Mouse (Mus musculus) midbrain, embryonic 14.5 days (tissue): Measurements from ENCODE around the gene Olfr1135. TPM values are rescaled to one million over a fixed set of nuclear protein-coding genes. Genes with fewer than 3 reads are reported as not detected.

Experiments
- ATAC-seq: fragments of 200-750 bp; cut with Nextera tagmentation; 2 replicates; pipeline ENCODE4 v1.8.0; 2017; ENCODE audit warnings: moderate number of reproducible peaks, moderate library complexity; ENCODE audit not compliant: low FRiP score, low TSS enrichment
- DNase-seq: peaks from one replicate; pipeline ENCODE4 v3.0.0-alpha.2; 2015
- H3K27ac ChIP-seq: fragments of 300-500 bp; sonication (generic); replicated peaks from 2 replicates; pipeline ENCODE4 v1.5.1; 2014; ENCODE audit warnings: mild to moderate bottlenecking, low read depth, low read length, moderate library complexity
- H3K27me3 ChIP-seq: fragments of 300-500 bp; sonication (generic); 2 replicates; pipeline ENCODE4 v1.6.1; 2014; ENCODE audit warnings: low read length, control low read depth, mixed read lengths; ENCODE audit not compliant: control insufficient read depth, insufficient read depth
- H3K36me3 ChIP-seq: fragments of 300-500 bp; sonication (generic); 2 replicates; pipeline ENCODE4 v1.6.1; 2014; ENCODE audit warnings: low read length, control low read depth; ENCODE audit not compliant: control insufficient read depth, insufficient read depth
- H3K4me1 ChIP-seq: fragments of 300-500 bp; sonication (generic); 2 replicates; pipeline ENCODE4 v1.6.1; 2014; ENCODE audit warnings: mild to moderate bottlenecking, antibody characterized with exemption, low read length, control low read depth; ENCODE audit not compliant: control insufficient read depth, insufficient read depth
- H3K4me2 ChIP-seq: fragments of 300-500 bp; sonication (generic); 2 replicates; pipeline ENCODE4 v1.6.1; 2014; ENCODE audit warnings: mild to moderate bottlenecking, low read length, moderate library complexity
- H3K4me3 ChIP-seq: fragments of 300-500 bp; sonication (generic); replicated peaks from 2 replicates; pipeline ENCODE4 v1.5.1; 2014; ENCODE audit warnings: low read depth, low read length
- H3K9ac ChIP-seq: fragments of 300-500 bp; sonication (generic); replicated peaks from 2 replicates; pipeline ENCODE4 v1.6.1; 2014; ENCODE audit warnings: mild to moderate bottlenecking, low read length, moderate library complexity
- H3K9me3 ChIP-seq: fragments of 300-500 bp; sonication (generic); 2 replicates; pipeline ENCODE4 v1.6.1; 2016; ENCODE audit warnings: low read length, control low read depth, mixed read lengths; ENCODE audit not compliant: control insufficient read depth
- WGBS: fragments of 180-500 bp; shearing (Covaris S2); extraction: QIAGEN DNeasy Blood & Tissue Kit; methylation state at CpG from one replicate; pipeline ENCODE4 v1.1.7; 2014; 5-methylcytosine and 5-hydroxymethylcytosine counted together
- polyA plus RNA-seq: library from polyadenylated mRNA; unstranded; fragments of >200 nt; fragmentation: Nextera tagmentation; extraction: Ambion mirVana; gene quantifications from 2 replicates; pipeline ENCODE4 v1.2.1, GENCODE M21; 2014

The Olfr1135 gene
- polyA plus RNA-seq = not detected in 2 replicates

- 25% methylated on average over 1 of the region's 1 CpGs for WGBS
- Histone ChIP-seq H3K36me3 (no peaks in the 10 kb centered on the region), H3K27me3 (no peaks in the 10 kb centered on the region), H3K9me3 (no peaks in the 10 kb centered on the region), H3K4me3 (no peak within 1 kb of the TSS), H3K4me1 (no peaks in the 10 kb centered on the region), H3K4me2 (no peak within 1 kb of the TSS), H3K27ac (no peak within 1 kb of the TSS), H3K9ac (no peak within 1 kb of the TSS)
- no peak for DNase-seq
- no peak for ATAC-seq
These were observed at the start of gene Olfr1135 for GRCm38 (mm10) chr2:87673564-87673963. TSS of gene Olfr1135 (minus strand) at chr2:87673664.

- Histone ChIP-seq H3K4me1 (no peaks in the 10 kb centered on the region), H3K4me2 (no peak within 1 kb of the TSS), H3K4me3 (no peak within 1 kb of the TSS), H3K36me3 (no peaks in the 10 kb centered on the region), H3K9me3 (no peaks in the 10 kb centered on the region), H3K27me3 (no peaks in the 10 kb centered on the region), H3K27ac (no peak within 1 kb of the TSS), H3K9ac (no peak within 1 kb of the TSS)
- DNase-seq = no peak
- no peak for ATAC-seq
These were observed 39.6 kb upstream of the Olfr1135 start, which contains the start of gene Olfr1137 for GRCm38 (mm10) chr2:87713079-87713478. TSS of gene Olfr1137 (minus strand) at chr2:87713179.

GRCm38 (mm10) chr2:87693847-87694246 is 20.4 kb upstream of the Olfr1135 start, which contains the start of gene Olfr1136:
TSS of gene Olfr1136 (minus strand) at chr2:87693947.
- no peaks in the 10 kb centered on the region for H3K27me3 ChIP-seq
- no peaks in the 10 kb centered on the region for H3K36me3 ChIP-seq
- no peak for ATAC-seq

GRCm38 (mm10) chr2:87658360-87658759 is 15.1 kb downstream of the Olfr1135 start, which contains the start of gene Olfr1134:
TSS of gene Olfr1134 (minus strand) at chr2:87658460.
- ATAC-seq (no peak), DNase-seq (no peak)
- Histone ChIP-seq H3K4me1 (no peaks in the 10 kb centered on the region), H3K9me3 (no peaks in the 10 kb centered on the region), H3K4me3 (no peak within 1 kb of the TSS), H3K27me3 (no peaks in the 10 kb centered on the region), H3K36me3 (no peaks in the 10 kb centered on the region), H3K9ac (no peak within 1 kb of the TSS), H3K4me2 (no peak within 1 kb of the TSS), H3K27ac (no peak within 1 kb of the TSS)
- 79% methylated on average over 2 of the region's 2 CpGs for WGBS

More at GRCm38 (mm10) chr2:87693847-87694246, 20.4 kb upstream of the Olfr1135 start, which contains the start of gene Olfr1136:
- Histone ChIP-seq H3K27ac (no peak within 1 kb of the TSS), H3K4me1 (no peaks in the 10 kb centered on the region), H3K9ac (no peak within 1 kb of the TSS), H3K4me2 (no peak within 1 kb of the TSS), H3K9me3 (no peaks in the 10 kb centered on the region), H3K4me3 (no peak within 1 kb of the TSS)
- no peak for DNase-seq

- H3K36me3 ChIP-seq = no peaks in the 10 kb centered on the region
- H3K4me1 ChIP-seq = no peaks in the 10 kb centered on the region
- no peak within 1 kb of the TSS for H3K27ac ChIP-seq
- DNase-seq (no peak), ATAC-seq (no peak)
- no peak within 1 kb of the TSS for H3K4me3 ChIP-seq
- H3K9me3 ChIP-seq = no peaks in the 10 kb centered on the region; the same call in 1 of the 2 replicates
- H3K9ac ChIP-seq = no peak within 1 kb of the TSS
- H3K4me2 ChIP-seq = no peak within 1 kb of the TSS
- no peaks in the 10 kb centered on the region for H3K27me3 ChIP-seq
These were observed 26.2 kb downstream of the Olfr1135 start, which contains the start of gene Olfr1133 for GRCm38 (mm10) chr2:87647274-87647673. TSS of gene Olfr1133 (minus strand) at chr2:87647374.

- no peaks in the 10 kb centered on the region for H3K27me3 ChIP-seq
- H3K4me3 ChIP-seq = no peak overlapping the region
- no peak overlapping the region for H3K4me2 ChIP-seq
- no peaks in the 10 kb centered on the region for H3K4me1 ChIP-seq
- no peak for DNase-seq
- H3K9me3 ChIP-seq = no peaks in the 10 kb centered on the region
- H3K27ac ChIP-seq = no peak overlapping the region
- H3K36me3 ChIP-seq = no peaks in the 10 kb centered on the region
- H3K9ac ChIP-seq = no peak overlapping the region
- ATAC-seq = no peak
These were observed 31.0 kb downstream of the Olfr1135 start for GRCm38 (mm10) chr2:87642441-87642840.

- Histone ChIP-seq H3K4me1 (no peaks in the 10 kb centered on the region), H3K27ac (no peak within 1 kb of the TSS), H3K36me3 (no peaks in the 10 kb centered on the region), H3K4me2 (no peak within 1 kb of the TSS), H3K4me3 (no peak within 1 kb of the TSS), H3K9ac (no peak within 1 kb of the TSS), H3K9me3 (no peaks in the 10 kb centered on the region), H3K27me3 (no peaks in the 10 kb centered on the region)
- no peak for ATAC-seq
- DNase-seq = no peak
These were observed 36.0 kb downstream of the Olfr1135 start, which contains the start of gene Olfr1132 for GRCm38 (mm10) chr2:87637435-87637834. TSS of gene Olfr1132 (minus strand) at chr2:87637535.

GRCm38 (mm10) chr2:87626804-87627203 is 46.7 kb downstream of the Olfr1135 start, which contains the start of gene Olfr1131:
TSS of gene Olfr1131 (plus strand) at chr2:87627104.
- H3K9ac ChIP-seq = no peak within 1 kb of the TSS
- no peak for DNase-seq
- H3K36me3 ChIP-seq = no peaks in the 10 kb centered on the region
- ATAC-seq = no peak
- H3K9me3 ChIP-seq = no peaks in the 10 kb centered on the region
- H3K4me1 ChIP-seq = no peaks in the 10 kb centered on the region
- H3K4me3 ChIP-seq = no peak within 1 kb of the TSS
- H3K4me2 ChIP-seq = no peak within 1 kb of the TSS
- H3K27ac ChIP-seq = no peak within 1 kb of the TSS
- 65% methylated on average over 3 of the region's 3 CpGs for WGBS
- H3K27me3 ChIP-seq = no peaks in the 10 kb centered on the region
